Mouse (Mus musculus) layer of hippocampus, adult 9-10 months (tissue): ENCODE data around the gene Gm7030.
"Not testable (repeated sequence)": the region's sequence is repeated elsewhere in the genome, so short reads cannot be mapped to it uniquely, and the experiment has no call there.

Source experiments
- DNase-seq: peaks from one replicate; pipeline ENCODE4 v3.0.0; 2022; ENCODE audit warnings: low spot score

The Gm7030 gene

DNA sequence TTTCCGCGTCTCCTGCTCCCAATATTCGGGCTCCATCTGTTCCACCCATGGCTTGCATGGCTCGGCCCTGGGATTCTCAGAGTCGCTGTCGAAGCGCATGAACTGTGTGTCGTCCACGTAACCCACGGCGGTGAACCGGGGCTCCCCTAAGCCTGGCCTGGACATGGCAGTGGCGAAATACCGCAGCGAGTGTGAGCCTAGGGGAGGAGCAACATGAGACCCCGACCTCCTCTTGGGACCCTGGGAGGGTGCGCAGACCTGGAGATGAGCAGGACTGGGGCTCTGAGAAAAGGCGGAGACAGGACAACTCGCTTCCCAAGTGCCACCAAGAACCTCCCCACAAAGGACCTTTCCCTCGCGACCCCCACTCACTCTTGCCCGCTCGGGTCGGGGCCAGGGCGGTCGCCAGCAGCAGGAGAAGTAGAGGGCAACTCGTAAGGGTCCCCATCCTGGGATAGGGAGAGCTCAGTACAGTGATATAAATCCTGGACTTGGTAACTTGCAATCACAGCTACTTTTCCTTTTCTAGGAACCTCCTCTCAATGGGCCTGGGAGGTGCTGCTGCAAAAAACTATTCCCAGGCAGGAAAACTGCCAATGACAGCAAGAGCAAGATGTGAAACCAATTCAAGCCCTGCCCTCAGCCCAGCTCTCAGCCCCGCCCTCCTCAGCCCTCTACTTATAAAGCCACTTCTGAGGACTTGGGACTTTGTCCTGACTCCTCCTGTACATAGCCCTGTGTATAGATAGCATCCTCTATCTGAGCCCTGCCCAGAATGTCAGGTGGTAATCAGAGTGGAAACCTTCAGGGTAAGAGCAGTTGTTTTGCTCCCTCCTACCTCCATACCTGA lies at the start of gene Gm7030:
Gene Gm7030 (minus strand): TSS at position 458 of the 850 bp plus-strand sequence.
- not testable (repeated sequence) for DNase-seq

DNA sequence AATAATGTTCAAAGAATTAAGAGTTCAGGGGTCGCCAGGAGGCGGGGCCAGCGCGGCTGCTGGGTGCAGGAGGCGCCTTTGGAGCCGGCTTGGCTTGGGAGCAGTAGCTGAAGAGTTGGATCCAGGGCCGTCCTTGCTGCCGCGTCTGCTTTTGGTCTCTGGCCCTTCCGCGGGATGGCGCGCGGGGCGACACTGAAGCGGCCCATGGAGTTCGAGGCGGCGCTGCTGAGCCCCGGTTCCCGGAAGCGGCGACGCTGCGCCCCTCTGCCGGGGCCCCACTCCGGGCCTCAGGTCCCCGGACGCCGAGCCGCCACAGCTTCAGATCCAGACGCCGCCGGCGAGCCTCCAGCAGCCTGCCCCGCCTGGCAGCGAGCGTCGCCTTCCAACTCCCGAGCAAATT lies 49.7 kb upstream of the Gm7030 start:
- not testable (repeated sequence) for DNase-seq

DNA sequence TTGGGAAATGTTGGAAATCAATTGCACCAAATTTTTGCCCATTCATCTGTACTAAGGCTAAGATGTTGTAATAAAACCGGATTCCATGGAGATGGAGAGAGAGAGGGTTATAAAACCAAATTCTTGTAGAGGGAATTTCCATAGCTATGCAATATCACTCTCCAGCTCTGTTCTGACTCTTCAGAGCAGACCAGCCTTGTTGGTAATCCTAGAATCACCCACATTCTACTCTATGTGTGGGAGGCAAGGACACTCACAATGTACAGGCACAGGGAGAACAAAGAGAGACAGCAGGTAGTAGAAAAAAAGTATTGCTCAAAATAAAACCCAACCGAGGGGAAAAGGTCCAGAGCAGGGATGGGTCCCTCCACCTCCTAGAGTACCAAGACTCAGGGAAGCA lies 46.9 kb upstream of the Gm7030 start:
- not testable (repeated sequence) for DNase-seq

DNA sequence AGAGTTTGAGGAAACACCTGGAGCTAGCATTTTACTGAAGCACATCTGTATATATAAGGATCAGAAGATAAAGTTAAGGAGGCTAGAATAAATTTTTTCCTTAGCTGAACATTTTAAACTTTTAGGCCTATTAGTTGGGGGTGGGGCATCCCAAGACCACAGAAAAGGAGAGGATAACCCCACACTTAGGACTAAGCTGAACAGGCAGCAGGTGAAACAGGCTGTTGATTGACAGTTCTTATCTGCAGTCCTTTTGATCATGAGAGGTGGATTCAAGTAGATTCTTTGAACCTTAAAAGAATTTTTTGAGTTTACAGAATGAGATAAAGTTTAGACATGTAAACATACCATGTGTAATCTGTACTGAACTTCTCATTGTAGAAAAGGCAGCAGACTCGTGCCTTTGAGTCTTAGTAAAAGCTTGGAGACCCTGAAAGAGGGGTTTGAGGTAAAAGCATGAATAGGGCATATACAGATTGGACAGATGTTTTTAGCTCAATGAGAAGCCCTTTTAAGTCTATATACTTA lies 41.1 kb upstream of the Gm7030 start:
- no peak for DNase-seq

DNA sequence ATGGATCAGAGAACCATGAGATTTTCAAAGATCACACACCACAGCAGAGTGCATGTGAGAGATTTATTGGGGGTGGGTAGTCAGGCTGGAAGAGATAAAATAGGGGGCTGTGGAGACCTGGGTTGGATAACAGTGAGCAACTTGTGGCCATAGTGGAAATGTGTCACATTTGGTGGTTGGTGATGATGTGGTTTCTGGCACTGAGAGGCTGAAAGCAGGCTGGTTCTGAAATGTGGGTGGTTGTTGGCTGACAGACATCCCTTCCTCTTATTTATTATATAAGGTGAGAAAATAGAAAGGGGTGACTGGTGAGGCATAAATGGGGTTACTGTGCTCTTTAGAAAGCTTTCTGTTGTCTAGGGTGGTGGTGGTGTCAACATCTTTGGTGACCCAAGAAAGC lies 40.5 kb upstream of the Gm7030 start:
- DNase-seq, result no peak

DNA sequence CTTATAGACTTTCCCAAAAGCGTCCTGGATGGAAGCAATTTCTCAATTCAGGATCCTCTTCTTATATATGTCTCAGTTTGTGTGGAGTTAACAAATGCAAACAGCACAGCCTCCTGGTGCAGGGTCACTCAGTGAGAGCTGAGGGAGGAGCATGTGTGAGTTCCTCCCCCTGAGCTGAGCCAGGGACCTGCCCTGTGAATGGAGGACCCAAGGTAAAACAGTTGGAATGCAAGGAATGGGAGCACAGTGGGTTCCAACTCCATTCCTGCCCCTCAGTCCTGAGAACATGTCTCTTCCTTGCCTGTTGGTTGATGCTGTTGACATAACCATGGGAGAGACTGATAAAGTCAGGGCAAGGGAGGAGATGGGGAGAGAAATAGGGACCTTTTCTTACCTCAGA lies 39.9 kb upstream of the Gm7030 start:
- DNase-seq, result not testable (repeated sequence)

DNA sequence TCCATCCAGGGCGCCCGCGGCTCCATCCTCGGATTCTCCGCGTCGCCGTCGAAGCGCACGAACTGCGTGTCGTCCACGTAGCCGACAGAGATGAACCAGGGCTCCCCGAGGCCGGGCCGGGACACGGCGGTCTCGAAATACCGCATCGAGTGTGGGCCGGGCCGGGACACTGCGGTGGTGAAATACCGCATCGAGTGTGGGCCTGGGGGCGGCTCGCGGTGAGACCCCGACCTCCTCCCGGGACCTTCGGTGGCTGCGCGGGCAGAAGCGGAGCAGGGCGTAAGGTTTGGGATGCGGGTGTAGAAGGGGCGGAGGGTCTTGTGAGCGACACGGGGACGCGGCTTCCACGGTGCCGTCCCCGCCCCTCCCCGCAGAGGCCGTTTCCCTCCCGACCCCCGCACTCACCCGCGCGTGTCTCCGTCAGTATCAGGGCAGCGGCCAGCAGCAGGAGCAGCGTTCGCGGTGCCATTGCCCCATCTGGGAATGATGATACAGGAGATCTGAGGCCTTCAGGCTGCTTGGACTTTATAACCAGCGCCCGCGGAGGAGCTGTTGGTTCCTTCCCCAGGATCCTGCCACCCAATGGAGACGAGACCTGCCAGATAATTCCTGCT lies 38.9 kb upstream of the Gm7030 start, which contains the start of gene Gm8909:
Gene Gm8909 (minus strand): TSS at position 499 of the 614 bp plus-strand sequence.
- no peak for DNase-seq

DNA sequence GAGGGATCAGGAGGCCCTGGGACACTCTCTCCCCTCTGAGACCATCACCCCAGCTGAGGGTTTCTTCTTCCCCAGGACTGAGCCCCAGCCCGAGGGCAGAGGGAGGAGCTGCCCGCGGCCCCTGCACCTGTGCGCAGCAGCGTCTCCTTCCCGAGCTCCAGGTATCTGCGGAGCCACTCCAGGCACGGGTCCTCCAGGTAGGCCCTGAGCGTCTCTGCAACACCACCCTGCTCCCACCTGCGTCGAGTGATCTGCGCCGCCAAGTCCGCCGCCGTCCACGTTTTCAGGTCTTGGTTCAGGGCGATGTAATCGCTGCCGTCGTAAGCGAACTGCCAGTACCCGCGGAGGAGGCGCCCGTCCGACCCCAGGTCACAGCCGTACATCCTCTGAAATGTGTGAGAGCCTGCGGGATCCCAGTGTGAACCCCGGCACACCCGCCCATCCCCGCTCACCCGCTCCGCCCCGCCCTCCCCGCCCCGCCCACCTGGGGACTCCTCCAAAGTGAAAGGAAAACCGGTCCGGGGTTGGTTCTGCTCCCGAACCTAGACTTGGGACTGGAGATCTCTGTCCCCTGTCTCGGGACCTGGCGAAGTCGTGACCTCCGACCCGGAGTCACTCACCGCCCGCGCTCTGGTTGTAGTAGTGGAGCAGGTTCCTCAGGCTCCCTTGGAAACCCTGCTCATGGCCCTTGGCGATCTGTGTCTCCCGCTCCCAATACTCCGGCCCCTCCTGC lies 38.2 kb upstream of the Gm7030 start:
- DNase-seq, result no peak

DNA sequence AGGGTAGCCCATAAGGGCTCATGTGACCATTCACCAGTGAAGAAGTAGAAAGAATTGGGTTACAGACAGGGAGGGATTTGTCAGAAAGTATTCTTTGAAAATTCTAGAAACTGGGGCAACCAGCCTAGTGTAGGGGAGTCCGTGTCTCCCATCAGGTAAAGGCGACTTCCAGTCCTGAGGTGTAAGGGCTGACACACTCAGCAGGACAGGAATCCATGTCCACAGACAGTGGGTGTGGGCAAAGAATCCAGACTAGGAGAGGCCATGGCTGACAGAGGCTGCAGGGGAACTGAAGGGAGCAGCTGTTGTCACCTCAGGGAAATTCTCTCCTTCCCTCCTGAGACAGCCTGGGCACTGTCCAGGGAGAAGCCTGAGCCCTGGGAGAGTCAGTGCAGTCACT lies 37.7 kb upstream of the Gm7030 start:
- DNase-seq, result not testable (repeated sequence)

DNA sequence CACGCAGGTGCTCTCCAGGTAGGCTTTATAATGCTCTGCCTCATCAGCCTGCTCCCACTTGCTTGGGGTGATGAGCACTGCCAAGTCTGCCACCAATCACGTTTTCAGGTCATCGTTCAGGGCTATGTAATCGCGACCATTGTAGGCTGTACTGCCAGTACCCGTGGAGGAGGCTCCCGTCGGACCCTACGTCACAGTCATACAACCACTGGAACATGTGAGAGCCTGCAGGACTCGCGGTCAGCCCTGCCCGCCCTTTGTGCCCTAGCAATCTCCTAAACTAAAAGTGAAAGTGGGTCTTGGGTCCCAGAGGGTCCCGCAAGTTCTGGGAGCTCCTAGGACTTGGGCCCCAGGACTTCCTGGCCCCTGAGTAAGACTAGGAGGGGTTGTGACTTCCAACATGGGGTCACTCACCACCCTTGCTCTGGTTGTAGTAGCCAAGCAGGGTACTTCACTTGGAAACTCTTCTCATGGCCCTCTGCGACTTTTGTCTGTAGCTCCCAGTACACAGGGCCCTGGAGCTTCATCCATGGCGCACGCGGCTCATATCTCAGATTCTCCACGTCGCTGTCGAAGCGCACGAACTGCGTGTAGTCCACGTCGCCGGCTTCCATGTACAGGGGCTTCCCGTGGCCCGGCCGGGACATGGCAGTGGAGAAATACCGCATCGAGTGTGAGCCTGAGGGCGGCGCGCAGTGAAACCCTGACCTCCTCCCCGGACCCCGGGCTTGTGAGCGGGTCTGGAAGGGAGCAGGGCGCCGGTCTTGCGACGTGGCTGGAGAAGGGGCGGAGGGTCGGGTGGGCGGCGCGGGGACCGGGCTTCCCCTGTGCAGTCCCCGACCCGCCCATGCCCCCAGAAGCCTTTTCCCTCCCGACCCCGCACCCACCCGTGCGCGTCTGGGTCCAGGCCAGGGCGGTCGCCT lies 32.2 kb upstream of the Gm7030 start:
- DNase-seq, result no peak

DNA sequence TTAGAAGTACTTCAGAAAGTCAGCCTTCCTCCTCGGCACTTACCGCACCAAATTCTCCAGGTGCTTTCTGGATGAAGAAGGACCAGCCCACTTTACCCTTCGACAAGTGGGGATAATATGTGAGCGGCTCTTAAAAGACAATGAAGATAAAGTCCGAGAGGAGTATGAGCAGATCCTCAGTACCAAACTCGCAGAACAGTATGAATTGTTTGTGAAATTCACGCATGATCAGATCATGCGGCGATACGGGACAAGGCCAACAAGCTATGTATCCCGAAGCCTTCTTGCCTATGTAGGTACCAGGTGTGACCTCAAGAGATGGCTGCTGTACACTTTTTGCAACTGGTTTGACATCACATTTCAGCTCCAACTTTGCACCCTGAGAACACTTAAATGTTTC lies 29.0 kb upstream of the Gm7030 start:
- DNase-seq, result not testable (repeated sequence)

DNA sequence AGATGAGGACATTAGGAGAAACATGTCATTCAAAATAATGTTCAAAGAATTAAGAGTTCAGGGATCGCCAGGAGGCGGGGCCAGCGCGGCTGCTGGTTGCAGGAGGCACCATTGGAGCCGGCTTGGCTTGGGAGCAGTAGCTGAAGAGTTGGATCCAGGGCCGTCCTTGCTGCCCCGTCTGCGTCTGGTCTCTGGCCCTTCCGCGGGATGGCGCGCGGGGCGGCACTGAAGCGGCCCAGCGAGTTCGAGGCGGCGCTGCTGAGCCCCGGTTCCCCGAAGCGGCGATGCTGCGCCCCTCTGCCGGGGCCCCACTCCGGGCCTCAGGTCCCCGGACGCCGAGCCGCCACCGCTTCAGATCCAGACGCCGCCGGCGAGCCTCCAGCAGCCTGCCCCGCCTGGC lies 28.6 kb upstream of the Gm7030 start:
- not testable (repeated sequence) for DNase-seq

DNA sequence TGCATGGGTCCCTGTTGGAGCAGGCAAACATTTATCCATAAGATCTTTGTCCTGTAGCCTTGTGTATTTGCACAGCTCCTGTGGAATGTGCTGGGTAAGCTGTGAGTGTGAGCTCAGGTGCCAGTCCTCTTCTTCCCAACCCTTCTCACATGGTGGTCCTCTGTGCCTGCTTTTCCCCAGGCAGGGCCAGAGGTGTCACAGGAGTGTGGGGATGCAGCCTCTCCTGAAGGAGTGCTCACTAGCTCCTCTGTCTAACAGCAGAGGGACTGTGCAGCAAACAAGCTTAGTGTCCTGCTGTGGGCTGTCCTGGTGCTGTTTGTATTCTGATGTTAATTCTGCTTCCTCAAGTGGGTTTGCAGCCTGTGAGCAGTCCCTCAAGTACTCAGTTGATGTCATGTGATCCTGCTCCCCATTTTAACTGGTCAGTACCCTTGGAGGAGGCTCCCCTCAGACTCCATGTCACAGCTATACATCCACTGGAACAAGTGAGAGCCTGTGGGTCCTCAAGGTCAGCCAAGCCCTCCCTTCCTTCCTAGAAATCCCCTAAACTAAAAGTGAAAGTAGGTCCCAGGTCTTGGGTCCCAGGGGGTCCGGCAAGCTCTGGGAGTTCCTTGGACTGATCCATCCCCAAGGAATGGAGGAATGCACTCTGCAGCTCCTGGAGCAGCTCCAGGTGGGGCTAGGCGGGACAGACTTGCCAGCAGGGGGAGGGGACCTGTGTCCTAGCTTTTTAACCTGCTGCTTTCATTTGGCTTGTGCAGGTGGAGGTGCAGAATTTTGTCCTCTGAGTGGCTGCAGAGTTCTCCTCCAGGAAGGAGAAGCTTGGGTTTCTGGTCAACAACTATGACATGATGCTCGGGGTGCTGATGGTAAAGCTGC lies 25.3 kb upstream of the Gm7030 start:
- no peak for DNase-seq

DNA sequence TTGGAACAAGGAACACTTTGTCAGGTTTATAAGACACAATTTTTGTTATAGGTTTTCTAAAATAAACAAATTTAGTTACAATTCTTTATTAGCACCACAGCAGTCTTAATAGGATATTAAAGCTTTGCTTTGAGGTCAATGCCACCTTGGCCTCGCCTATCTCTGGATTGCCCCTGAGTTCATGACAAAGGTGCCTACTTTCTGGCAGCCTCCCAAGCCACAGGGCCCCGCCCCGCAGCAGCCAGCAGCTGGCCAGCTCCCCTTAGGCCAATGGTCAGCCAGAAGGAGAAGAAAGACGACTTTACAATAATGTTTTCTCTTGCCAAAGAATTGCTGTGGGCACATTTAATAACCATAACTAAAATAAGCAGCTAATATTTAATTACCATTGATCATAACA lies 22.0 kb upstream of the Gm7030 start:
- not testable (repeated sequence) for DNase-seq

DNA sequence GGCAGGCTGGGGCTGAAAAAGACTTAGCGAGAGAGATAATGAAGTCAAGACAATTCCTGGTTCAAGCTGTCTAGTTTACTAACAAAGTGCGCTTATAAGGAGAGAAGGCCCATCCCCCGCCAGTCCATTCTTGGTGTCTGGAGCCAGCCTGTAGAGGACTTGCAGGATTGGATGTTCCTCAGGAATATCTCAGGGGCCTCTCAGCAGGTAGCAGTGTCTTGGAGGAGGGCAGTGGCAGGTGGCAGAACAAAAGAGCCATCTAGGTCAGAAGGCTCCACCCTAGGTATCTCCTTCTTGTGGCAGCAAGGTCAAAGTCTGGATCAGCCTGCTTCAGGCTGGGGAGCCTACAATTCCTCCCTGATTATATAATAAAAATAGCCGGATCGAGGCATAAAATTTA lies 19.2 kb upstream of the Gm7030 start:
- DNase-seq, result not testable (repeated sequence)

DNA sequence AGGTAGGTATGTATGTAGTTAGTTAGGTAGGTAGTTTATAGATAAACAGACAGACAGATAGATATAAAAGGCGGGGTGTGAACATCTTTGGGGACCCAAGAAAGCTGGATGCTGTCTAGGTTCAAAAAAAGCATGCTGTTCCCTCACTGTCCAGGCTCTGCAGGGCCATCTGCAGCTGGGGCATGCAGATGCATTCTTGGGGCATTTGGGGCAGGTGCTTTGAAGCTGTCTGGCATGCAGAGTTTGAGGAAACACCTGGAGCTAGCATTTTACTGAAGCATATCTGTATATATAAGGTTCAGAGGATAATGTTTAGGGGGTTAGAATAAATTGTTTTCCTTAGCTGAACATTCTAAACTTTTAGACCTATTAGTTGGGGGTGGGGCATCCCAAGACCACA lies 17.7 kb upstream of the Gm7030 start:
- not testable (repeated sequence) for DNase-seq

DNA sequence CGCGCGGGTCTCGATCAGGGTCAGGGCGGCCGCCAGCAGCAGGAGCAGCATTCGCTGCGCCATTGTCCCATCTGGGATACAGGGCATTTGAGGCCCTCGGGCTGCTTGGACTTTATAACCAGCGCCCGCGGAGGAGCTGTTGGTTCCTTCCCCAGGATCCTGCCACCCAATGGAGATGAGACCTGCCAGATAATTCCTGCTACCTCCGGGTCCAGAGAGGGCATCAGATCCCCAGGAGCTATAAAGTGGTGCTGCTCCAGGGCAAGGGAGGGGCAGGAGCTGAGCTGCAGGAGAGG lies 16.6 kb upstream of the Gm7030 start:
- DNase-seq, result not testable (repeated sequence)

DNA sequence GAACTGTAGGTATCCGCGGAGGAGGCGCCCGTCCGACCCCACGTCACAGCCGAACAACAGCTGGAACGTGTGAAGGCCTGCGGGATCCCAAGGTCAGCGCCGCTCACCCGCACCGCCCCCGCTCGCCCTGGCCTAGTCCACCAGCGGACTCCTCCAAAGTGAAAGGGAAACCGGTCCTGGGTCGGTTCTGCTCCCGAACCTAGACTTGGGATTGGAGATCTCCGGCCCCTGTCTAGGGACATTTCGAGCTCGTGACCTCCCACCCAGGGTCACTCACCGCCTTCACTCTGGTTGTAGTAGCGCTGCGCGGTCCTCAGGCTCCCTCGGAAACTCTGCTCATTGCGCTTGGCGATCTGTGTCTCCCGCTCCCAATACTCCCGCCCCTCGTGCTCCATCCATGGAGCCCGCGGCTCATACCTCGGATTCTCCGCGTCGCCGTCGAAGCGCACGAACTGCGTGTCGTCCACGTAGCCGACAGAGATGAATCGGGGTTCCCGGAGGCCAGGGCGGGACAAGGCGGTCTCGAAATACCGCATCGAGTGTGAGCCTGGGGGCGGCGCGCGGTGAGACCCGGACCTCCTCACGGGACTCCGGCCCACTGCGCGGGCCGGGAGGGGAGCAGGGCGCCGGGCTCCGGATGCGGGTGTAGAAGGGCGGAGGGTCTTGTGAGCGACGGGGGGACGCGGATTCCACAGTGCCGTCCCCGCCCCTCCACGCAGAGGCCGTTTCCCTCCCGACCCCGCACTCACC lies 16.1 kb upstream of the Gm7030 start:
- no peak for DNase-seq

DNA sequence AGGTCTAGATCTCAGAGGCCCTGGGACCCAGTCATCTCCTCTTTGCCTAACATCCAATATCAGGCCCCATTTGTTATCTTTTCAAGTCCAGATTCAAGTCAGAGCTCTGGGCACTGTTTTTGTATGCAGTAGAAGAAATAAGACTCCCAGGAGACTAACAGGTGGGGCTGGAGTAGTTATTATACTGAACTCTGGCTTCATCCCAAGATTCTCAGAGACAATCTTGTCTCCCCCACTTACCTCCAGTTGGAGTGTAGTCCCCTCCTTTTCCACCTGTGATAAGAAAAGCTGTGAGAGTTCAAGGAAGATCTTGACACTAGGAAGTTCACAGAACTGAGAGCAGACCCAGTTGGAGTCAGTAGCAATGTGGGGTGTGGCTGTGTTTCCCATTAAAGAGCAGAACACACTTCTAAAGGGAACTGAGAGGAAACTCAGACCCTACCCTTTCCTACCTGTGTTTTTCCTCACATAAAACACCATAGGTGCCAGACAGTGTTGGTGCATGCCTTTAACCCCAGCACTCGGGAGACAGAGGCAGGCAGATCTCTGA lies 7.1 kb upstream of the Gm7030 start:
- DNase-seq, result not testable (repeated sequence)
